Mouse (Mus musculus) heart, adult 2 months (tissue): Measurements from ENCODE around the gene A730009L09Rik. TPM values are rescaled to one million over a fixed set of nuclear protein-coding genes. Genes with fewer than 3 reads are reported as not detected.
A peak's percentile ranks its signal among the peaks of the same experiment; 100 is the strongest.

Experiments used
- DNase-seq, 2 experiments: peaks; one replicate each; pipeline ENCODE4 v3.0.0; 2021
- H3K27ac ChIP-seq: fragments of 200-600 bp; 2 replicates; pipeline ENCODE4 v1.8.1; 2022
- H3K27me3 ChIP-seq: fragments of 200-500 bp; 2 replicates; pipeline ENCODE4 v1.6.1; 2012; ENCODE audit warnings: mild to moderate bottlenecking, low read length, inconsistent platforms, mixed read lengths; ENCODE audit not compliant: control insufficient read depth, insufficient read depth
- H3K36me3 ChIP-seq: fragments of 200-500 bp; 2 replicates; pipeline ENCODE4 v1.6.1; 2012; ENCODE audit warnings: low read length, inconsistent platforms; ENCODE audit not compliant: control insufficient read depth, insufficient read depth
- H3K4me1 ChIP-seq: fragments of 200-500 bp; 2 replicates; pipeline ENCODE4 v1.6.1; 2011; ENCODE audit warnings: low read length; ENCODE audit not compliant: control insufficient read depth, insufficient read depth
- H3K4me3 ChIP-seq: fragments of 200-600 bp; 2 replicates; pipeline ENCODE4 v1.8.1; 2022
- H3K79me2 ChIP-seq: fragments of 200-500 bp; replicated peaks from 2 replicates; pipeline ENCODE4 v1.6.1; 2012; ENCODE audit warnings: mild to moderate bottlenecking, inconsistent platforms, low read length, moderate library complexity, mixed read lengths; ENCODE audit not compliant: control insufficient read depth, insufficient read depth
- H3K9ac ChIP-seq: fragments of 200-500 bp; 2 replicates; pipeline ENCODE4 v1.6.1; 2012; ENCODE audit warnings: low read depth, mild to moderate bottlenecking, control low read depth, inconsistent platforms, low read length, mixed read lengths
- CTCF ChIP-seq: fragments of 200-600 bp; IDR thresholded peaks from 2 replicates; pipeline ENCODE4 v1.8.1; 2022; ENCODE audit warnings: antibody characterized with exemption, mild to moderate bottlenecking, moderate library complexity
- EP300 ChIP-seq: fragments of 200-500 bp; IDR thresholded peaks from 2 replicates; pipeline ENCODE4 v1.6.1; 2011; ENCODE audit warnings: low read depth, low read length, control low read depth; ENCODE audit not compliant: insufficient read depth
- POLR2A ChIP-seq: fragments of 200-500 bp; IDR thresholded peaks from 2 replicates; pipeline ENCODE4 v1.6.1; 2011; ENCODE audit warnings: mild to moderate bottlenecking, low read depth, low read length, control low read depth; ENCODE audit not compliant: insufficient read depth
- WGBS: fragments of 180-500 bp; shearing (Covaris S2); methylation state at CpG from one replicate; pipeline ENCODE4 v1.1.7; 2018; 5-methylcytosine and 5-hydroxymethylcytosine counted together
- intact Hi-C: fragments of 180-260 bp; cut with DNase I; formaldehyde crosslinking; loops from one replicate; pipeline ENCODE4 v1.15.1; 2025
- polyA plus RNA-seq: library from polyadenylated mRNA; depleted of rRNA; stranded (reverse); fragments of >200 nt; gene quantifications from 2 replicates; pipeline ENCODE4 v1.2.3, GENCODE M21; 2012; rRNA removed
- total RNA-seq, 2 experiments: library from RNA; stranded (reverse); gene quantifications; 2 replicates each; pipeline ENCODE4 v1.2.3; 2021

Gene A730009L09Rik
- total and polyA plus RNA-seq, 3 experiments = not detected

DNA sequence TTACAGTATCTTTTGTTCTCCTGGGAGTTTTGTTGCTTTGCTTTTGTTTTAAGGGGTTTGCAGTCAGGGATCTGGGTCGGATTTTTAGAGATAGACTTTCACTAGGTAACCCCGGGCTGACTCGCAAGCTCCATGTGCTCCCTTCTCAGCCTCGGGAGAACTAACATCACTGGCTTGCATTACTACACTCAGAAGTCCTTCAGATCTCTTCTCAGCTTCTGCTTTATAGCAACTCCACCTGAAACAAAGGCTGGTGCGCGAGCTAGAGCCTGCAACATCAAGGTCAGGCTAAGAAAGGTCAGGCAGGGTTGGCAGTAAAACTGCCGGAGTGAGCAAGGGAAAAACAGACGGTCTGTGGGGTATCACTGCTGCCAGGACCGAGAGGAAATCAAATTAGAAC is 34.2 kb downstream of the A730009L09Rik start:
- H3K27ac ChIP-seq = no peak overlapping the region
- WGBS = 41% methylated on average over 9 of the region's 9 CpGs
- H3K9ac ChIP-seq = no peak overlapping the region
- intact Hi-C loops = no loop called here
- TF ChIP-seq EP300 (no peak), CTCF (no peak), POLR2A (no peak)
- H3K27me3 ChIP-seq = no peaks in the 10 kb centered on the region
- no peaks in the 10 kb centered on the region for H3K4me1 ChIP-seq
- H3K4me3 ChIP-seq = no peak overlapping the region
- H3K36me3 ChIP-seq = no peaks in the 10 kb centered on the region
- no peak for DNase-seq
- H3K79me2 ChIP-seq = no peaks in the 10 kb centered on the region

DNA sequence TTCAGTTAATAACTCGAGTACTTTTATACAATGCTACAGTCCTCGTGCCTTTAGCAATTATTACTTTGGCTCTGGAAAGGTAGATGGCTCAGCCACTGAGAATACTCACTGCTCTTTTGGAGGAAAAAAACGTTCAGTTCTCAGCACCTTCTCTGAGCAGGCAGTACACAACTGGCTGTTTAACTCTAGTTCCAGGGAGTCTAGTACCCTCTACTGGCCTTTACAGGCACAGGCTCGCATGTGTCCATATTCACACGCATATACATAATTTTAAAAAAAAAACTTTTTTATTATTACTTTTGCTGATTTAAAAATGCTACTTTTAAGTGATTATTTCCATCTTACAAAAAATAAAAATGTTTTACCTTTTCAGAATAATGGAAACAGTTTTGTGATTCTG is 35.5 kb downstream of the A730009L09Rik start:
- Histone ChIP-seq H3K9ac (no peak overlapping the region), H3K4me1 (no peaks in the 10 kb centered on the region; the same call in 1 of the 2 replicates), H3K36me3 (no peaks in the 10 kb centered on the region), H3K27me3 (no peaks in the 10 kb centered on the region), H3K4me3 (no peak overlapping the region), H3K79me2 (no peaks in the 10 kb centered on the region), H3K27ac (no peak overlapping the region)
- intact Hi-C loops = no loop called here
- TF ChIP-seq POLR2A (no peak), CTCF (no peak), EP300 (no peak)
- no peak for DNase-seq
- 77% methylated on average over 5 of the region's 5 CpGs for WGBS

GRCm38 (mm10) chr16:84553981-84554380 is 39.1 kb downstream of the A730009L09Rik start:
- intact Hi-C loops = no loop called here
- DNase-seq = no peak
- Histone ChIP-seq H3K9ac (no peak overlapping the region), H3K4me1 (no peaks in the 10 kb centered on the region; the same call in 1 of the 2 replicates), H3K4me3 (no peak overlapping the region), H3K27ac (no peak overlapping the region), H3K36me3 (no peaks in the 10 kb centered on the region), H3K79me2 (no peaks in the 10 kb centered on the region), H3K27me3 (no peaks in the 10 kb centered on the region)
- 51% methylated on average over 13 of the region's 13 CpGs for WGBS
- no peak for TF ChIP-seq POLR2A
- no peak for TF ChIP-seq CTCF
- no peak for TF ChIP-seq EP300

- Histone ChIP-seq H3K4me3 (no peak overlapping the region), H3K27me3 (no peaks in the 10 kb centered on the region), H3K79me2 (no peaks in the 10 kb centered on the region), H3K4me1 (no peaks in the 10 kb centered on the region; the same call in 1 of the 2 replicates), H3K36me3 (no peaks in the 10 kb centered on the region), H3K9ac (no peak overlapping the region), H3K27ac (no peak overlapping the region)
- intact Hi-C loops = no loop called here
- no peak for DNase-seq
- no peak for TF ChIP-seq POLR2A
- TF ChIP-seq CTCF = no peak
- TF ChIP-seq EP300 = no peak
- 54% methylated on average over 20 of the region's 20 CpGs for whole genome bisulfite sequencing
These were observed 43.4 kb downstream of the A730009L09Rik start for GRCm38 (mm10) chr16:84558113-84558917.

DNA sequence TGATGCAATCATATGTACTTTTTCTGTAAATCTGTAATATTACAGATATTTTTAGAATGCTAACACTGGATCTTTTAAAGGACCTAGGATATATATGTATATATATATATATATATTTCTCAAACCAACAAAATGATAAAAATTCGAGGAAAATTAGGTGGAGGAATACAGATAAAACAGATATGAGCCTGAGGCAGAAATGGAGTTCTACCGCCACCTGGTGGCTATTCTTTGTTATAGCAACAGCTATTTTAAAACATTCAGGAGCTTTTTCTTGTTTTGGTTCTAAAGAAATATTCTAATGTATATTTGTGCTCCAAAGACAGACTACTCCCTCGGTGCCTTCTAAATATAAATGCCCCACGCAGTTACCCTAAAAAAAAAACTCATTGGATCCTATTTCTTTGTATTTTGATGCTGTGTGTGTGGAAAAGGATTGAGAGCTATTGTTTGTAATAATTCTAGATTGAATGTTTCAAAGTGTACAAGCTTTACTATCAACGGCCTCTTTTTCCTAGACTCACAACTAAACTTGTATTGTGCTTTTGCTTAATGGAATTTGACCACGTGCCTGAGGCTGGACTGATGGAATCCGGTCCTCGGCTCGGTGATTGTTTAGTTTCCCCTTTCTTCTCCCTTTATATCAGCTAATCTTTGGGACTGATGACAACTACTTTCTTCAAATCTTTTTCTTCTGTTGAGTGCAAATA is 44.8 kb downstream of the A730009L09Rik start:
- WGBS = 21% methylated on average over 9 of the region's 9 CpGs
- no peaks in the 10 kb centered on the region for H3K79me2 ChIP-seq
- no peaks in the 10 kb centered on the region for H3K4me1 ChIP-seq
- no peaks in the 10 kb centered on the region for H3K36me3 ChIP-seq
- H3K9ac ChIP-seq = no peak overlapping the region
- intact Hi-C loops = loop anchor here (1.0 kb wide), 1 partner anchor 32 kb away; no protein-coding TSS in a partner anchor
- H3K27me3 ChIP-seq = no peaks in the 10 kb centered on the region
- no peak overlapping the region for H3K4me3 ChIP-seq
- no peak for DNase-seq
- peak; percentile 95 for TF ChIP-seq CTCF
- no peak for TF ChIP-seq POLR2A
- H3K27ac ChIP-seq = no peak overlapping the region

- intact Hi-C loops = no loop called here
- no peaks in the 10 kb centered on the region for H3K4me1 ChIP-seq
- no peak for DNase-seq
- H3K36me3 ChIP-seq = no peaks in the 10 kb centered on the region
- TF ChIP-seq EP300 (no peak), CTCF (no peak), POLR2A (no peak)
- no peak overlapping the region for H3K4me3 ChIP-seq
- H3K27me3 ChIP-seq = no peaks in the 10 kb centered on the region
- no peaks in the 10 kb centered on the region for H3K79me2 ChIP-seq
- no peak overlapping the region for H3K9ac ChIP-seq
- WGBS = 58% methylated on average over 7 of the region's 7 CpGs
- H3K27ac ChIP-seq = no peak overlapping the region
These were observed 45.3 kb downstream of the A730009L09Rik start for GRCm38 (mm10) chr16:84560279-84560602.

Other genes with a start within 250 kb of the A730009L09Rik start
- 10 to 100 TPM; 37.7 to 42.4 TPM for gene Mrpl39, start 220.6 kb downstream of the A730009L09Rik start, total RNA-seq
- 24.0 and 34.8 TPM in 2 replicates for gene Mrpl39, start 220.6 kb downstream of the A730009L09Rik start, polyA plus RNA-seq